Mouse (Mus musculus) heart, adult 9 months (tissue): Measurements from ENCODE around the gene Cdcp1.

ENCODE experiments used
- DNase-seq, 2 experiments: peaks; one replicate each; pipeline ENCODE4 v3.0.0; 2022; ENCODE audit warnings: low spot score in 2 of 2

Cdcp1 gene

GRCm38 (mm10) chr9:123215621-123216440, at the start of gene Cdcp1:
TSS of gene Cdcp1 (minus strand) at chr9:123216038.
- no peak for DNase-seq

GRCm38 (mm10) chr9:123260611-123261021, 44.8 kb upstream of the Cdcp1 start, which contains the start of gene Tmem158:
TSS of gene Tmem158 (minus strand) at chr9:123260764.
- peak; percentile 61 to 75 for DNase-seq

- peak in 1 of 2 experiments; percentile 68 for DNase-seq
Observed at GRCm38 (mm10) chr9:123259896-123260610, 44.2 kb upstream of the Cdcp1 start.

DNA sequence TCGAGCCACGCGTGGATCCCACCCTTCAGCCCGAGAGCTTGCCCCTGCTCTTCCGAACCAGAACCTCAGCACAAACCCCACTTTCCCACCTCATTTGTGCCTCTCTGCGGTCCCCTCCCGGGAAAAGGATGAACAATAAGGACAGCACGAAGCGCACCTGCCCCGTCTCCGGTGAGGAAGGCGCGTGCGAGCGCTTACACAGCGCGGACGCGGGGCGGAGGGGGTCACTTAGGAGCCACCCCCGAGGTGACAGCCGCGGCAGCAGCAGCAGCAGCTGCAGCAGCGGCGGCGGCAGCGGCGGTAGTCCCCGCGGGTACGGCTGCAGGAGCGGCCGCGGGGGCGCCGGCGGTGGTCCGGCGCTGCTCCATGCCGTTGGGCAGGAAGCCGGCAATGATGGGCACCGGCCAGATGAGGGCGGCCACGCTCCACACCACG, 43.6 kb upstream of the Cdcp1 start:
- peak in 1 of 2 experiments; percentile 69 for DNase-seq

GRCm38 (mm10) chr9:123258796-123259195, 43.0 kb upstream of the Cdcp1 start:
- no peak for DNase-seq

DNA sequence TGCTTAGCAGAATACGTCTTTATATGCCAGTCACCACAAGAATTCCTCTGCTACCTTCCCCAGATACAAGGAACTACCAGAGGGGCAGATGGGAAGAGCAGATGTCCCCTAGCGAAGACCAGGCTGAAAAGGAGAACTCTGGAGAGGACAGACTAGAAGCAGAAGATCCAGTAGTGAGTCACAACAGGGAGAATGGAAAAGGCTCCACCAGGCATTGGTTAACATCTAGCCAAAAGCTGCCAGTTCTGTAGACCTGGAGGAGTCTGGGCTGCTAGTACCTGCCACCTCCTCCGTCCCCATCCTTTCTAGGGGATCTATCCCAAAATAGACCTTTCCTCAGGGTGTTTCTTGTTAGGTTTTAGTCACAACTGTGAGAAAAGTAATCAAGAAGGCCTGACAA, 39.9 kb upstream of the Cdcp1 start:
- DNase-seq: no peak

DNA sequence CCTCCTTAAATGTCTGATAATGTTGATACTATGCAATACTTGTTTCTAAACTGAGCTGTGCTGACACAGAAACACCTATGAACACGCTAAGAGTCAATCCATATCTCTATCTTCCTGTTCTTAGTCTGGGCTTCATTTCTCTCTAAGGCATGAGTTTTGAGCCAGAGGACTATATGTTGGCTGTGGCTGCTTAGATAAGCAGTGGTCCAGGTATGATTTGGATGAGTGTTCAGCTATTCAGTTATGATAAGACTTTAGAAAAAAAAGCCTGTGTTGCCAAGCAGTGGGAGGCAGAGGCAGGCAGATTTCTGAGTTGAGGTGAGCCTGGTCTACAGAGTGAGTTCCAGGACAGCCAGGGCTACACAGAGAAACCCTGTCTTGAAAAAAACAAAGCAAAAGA, 32.2 kb upstream of the Cdcp1 start:
- DNase-seq: no peak

- no peak for DNase-seq
Observed at GRCm38 (mm10) chr9:123245146-123245545, 29.3 kb upstream of the Cdcp1 start.

GRCm38 (mm10) chr9:123243988-123244387, 28.1 kb upstream of the Cdcp1 start:
- DNase-seq: no peak

DNA sequence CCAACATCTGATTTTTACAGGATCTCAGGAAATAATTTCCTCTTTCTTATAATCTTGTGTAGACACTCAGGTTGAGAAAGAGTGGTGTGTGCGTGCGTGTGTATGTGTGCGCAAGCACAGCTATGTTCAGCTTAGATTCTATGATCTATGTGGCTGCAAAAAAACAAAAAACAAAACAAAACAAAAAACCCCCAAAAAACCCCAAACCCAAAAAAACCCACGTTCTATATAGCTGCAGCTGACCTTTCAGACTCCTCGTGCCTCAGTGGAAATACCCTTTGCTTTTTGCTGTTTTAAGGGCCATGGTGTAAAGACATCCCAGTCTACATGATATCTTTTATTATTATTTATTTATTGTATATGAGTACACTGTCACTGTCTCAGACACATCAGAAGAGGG, 25.4 kb upstream of the Cdcp1 start:
- DNase-seq: no peak

DNA sequence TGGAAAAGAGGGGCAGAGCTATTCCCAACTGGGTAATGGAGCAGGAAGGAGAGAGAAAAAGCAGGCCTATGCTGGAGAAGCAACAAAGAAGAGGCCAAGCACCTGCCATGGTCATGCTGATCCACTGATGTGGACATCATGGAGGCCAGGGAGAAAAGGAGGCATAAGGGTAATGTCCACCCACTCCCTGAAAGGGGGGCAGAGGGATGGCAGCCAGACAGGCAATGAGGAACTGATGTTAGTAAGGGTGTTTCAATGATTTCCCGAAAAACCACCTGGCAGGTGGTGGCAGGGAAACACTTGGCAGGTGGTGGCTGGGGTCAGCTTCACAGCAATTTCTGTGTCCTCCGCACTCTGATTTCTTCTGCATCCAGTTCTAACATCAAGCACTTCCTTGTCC, 24.9 kb upstream of the Cdcp1 start:
- no peak for DNase-seq

DNA sequence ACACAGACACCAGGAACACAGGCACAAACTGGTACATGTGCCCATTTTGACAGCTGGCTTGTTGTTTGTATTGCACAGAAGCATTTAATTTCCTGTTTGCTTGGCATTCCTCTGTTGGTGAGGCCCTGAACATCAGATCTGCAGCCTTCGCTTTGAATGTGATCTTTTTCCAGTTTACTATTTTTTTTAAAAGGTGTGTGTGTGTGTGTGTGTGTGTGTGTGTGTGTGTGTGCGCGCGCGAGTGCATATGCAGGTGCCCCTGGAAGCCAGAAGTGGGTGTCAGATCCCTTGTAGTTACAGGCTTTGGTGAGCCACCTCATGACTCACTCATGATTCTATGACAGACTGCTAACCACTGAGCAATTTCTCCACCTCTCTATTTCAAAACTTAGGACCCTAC, 24.4 kb upstream of the Cdcp1 start:
- no peak for DNase-seq

- DNase-seq: no peak
Observed at GRCm38 (mm10) chr9:123239651-123240050, 23.8 kb upstream of the Cdcp1 start.

DNA sequence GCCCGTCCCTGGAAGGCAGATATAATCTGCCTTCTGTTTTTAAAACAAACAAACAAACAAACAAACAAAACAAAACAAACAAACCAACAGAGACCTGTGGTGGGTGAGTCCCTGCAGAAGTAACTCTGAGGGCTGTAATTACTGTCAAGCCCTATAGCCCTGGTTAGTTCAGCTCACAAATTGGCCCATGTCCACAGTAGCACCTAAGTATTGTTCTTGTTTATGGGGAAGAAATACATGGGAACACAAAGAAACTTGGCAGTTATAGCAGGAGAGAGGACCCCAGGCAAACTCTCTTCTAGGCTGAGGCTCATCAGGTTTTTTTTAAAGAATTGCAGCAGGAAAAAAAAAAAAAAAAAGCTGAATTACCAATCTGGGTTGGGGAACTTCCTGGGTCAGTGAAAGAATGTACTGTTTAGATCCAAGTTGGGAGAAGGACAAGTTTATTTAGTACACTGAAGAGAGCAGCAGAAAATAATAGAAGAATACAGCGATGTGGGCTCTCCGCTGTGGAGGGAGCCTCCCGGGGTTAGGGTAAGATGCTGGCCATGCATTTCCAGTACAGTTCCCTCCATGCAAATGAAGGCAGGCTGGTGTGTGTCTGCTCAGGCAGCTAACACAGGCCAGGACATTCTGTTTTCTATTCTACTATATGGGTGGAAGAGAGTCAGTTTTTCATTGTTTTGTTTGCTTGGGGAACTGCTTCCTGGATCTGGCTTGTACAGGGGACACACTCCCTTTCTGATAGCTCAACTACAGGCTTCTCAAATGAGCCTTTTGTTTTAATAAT, 22.6 kb upstream of the Cdcp1 start:
- DNase-seq: peak; percentile 7 to 16

GRCm38 (mm10) chr9:123237739-123238138, 21.9 kb upstream of the Cdcp1 start:
- DNase-seq: peak; percentile 48 to 57

GRCm38 (mm10) chr9:123235621-123236020, 19.8 kb upstream of the Cdcp1 start:
- peak in 1 of 2 experiments; percentile 44 for DNase-seq

DNA sequence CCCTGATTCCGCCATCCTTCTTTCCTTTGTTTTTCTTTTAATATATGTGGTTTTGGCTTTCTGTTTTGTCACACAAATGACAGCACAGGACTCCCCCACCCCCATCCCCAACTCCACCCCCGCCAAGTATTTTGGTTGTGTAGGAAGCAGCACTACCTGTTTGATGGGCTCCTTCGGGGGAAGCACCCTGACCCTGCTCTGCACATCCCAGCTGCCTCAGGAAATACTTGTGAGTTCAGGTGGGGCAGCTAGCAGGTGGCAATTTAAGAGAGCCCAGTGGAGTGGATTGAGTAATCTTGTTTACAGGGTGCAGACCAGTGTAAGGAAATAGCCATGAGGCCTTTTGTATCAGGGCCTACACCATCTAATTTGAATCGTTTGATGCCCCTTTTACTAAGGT, 14.0 kb upstream of the Cdcp1 start:
- DNase-seq: no peak

DNA sequence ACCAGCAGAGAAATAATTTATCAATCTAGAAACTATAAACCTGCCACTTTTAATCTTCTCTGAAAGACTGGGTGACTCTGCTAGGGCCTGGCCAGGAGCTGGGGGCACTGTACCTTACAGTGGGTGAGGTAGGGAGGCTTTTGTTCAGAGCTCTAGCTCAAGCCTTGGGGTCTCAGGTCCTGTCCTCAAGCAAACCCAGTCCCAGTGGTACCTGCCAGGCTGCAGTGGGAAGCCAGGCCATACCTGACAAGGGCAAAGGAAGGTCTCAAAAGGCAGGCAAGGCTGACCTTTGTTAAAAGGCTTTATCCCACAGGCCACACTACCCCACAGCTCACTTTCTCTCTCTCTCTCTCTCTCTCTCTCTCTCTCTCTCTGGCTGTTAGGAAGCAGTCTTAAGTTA, 12.8 kb upstream of the Cdcp1 start:
- no peak for DNase-seq

DNA sequence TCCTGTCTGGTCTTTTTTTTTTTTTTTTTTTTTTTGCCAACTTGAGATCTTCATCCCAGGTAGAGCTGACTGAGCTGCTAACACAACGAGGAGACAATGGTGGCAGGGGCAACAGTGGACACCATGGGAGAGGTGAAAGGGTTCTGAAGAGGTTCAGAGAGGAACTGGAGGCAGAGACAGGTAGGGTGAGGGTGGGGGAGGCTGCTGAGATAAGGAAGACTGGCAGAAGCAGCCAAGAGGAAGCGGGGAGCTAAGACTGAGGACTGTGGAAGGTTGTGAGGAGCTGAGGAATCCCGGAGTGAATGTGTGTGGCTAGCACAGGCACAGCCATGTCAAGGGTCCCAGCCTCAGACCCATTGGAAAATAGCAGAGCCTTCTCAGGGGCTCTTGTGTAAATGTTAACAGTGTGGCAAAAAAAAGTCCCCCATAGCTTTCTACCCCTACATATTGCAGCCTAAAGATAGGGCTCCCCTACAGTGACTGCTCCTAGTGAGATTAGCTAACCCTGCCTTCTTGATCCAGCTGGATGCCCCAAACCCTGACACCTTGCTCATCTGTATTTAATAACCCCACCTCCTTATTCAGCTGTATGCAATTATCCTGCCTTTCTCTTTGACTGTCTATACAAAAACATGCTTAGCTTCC, 11.4 kb upstream of the Cdcp1 start:
- no peak for DNase-seq

GRCm38 (mm10) chr9:123224863-123225431, 9.1 kb upstream of the Cdcp1 start:
- DNase-seq: no peak

DNA sequence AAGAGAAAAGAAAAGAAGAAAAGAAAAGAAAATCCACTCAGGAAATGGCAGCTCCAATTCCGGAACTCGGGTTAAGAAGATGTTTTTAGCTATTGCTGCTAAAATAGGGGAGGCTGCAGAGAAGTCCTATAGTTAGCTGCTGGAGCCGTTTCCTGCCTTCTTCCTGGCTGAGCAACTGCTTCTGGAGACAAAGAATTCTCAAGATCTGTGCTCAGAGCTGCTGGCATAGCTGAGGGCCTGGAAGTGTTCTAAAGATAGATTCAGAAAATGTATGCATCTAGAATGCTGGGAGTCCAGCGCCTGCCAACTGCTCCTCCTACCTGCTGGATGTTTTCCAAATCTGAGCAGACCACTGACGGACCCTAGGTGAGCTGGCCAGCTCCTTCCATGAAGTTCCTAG, 4.0 kb upstream of the Cdcp1 start:
- no peak for DNase-seq
